Mouse (Mus musculus): Measurements from ENCODE around the gene Aqp12.

Gene Aqp12

DNA sequence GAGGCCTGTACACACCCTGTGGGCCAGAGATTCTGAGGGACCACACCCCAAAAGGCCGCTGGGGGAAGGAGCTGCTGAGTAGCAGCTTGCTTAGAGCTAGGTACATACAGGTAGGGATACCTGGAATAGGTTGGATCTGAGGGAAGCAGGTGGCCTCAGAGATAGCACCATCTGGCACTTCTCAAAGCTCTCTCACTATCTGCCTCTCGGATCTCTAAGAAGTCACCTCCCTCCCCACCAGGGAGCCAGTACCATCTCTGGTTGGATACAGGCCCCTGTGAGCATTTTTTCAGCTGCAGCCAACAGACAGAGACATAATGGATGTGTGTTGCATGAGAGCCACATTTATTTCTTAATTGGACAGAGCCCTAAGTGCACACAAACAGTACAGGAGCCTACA lies 9.0 kb downstream of the Aqp12 start:
- no peak for DNase-seq (ENCODE audit: low spot score)

DNA sequence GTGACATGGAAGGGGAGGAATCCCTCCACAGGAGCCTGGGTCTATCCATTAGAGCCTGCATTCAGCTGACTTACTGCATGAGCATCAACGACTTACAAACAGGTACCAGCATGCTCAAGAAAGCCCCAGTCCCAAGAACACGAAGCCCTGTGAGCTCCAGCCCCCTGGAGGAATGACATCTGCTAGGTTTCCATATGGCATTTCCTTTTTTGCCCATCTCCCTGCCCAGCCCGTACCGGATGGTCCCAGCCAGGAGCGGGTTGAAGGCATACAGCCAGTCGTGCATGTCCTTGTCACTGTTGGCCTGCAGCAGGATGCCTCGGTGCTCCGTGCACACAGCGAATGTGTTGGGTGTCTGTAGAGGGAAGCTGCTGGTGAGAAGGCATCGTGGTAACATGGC lies 12.6 kb downstream of the Aqp12 start:
- DNase-seq (ENCODE audit: low spot score): no peak

DNA sequence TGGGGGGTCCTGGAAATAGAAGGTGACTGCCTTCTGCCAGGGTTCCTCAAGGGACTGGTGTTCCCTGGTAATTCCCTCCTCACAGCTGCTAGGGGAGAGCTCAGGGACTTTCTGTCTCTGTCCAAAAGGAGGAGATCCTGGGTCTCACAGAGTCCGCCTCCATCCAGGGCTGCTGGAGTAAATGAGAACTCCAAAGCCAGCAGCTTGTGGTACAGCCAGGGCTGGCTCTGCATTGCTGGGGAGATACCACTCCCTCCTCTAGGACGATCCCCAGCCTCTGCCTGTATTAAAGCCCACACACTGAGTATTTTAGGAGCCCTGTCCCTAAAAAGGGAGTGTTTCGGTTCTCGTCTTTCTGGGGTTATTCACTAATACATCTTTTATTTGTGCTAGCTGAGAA lies 14.5 kb downstream of the Aqp12 start:
- no peak for DNase-seq (ENCODE audit: low spot score)

DNA sequence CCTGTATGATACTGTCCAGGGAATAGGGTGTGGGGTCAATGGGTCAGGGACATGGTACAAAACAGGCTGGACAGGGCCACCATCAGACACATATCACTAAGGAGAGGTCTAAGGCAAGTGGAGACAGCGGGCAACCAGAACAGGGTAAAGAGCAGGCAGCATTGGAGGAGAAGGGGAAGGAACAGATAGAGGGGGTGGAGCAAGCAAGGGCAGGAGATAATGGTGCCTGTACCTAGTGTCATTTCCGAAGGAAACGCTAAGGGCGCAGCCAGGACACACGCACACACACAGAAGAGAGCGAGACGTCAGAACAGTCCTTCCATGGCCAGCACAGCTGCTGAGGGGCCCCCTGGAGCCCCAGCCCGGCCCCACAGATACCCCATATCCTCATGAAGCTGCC lies 20.5 kb downstream of the Aqp12 start:
- DNase-seq (ENCODE audit: low spot score): no peak

DNA sequence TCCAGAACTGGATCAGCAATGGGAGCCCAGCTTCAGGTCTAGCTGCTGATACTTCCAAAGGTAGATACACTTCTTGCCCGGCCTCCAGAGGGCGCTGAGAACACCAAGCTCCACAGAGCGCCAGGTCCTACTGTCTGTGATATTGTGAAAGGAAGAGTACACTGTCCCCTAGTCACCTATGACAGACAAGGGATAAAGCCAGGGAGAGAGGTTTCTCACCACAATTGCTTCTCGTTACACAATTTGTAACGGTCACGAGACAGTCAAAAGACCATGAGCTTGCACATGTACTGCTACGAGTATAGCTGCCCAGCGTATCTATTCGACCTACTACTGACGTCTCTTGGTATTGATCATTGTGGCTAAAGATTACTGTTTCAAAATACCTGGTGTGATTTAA lies 23.3 kb downstream of the Aqp12 start:
- no peak for DNase-seq (ENCODE audit: low spot score)

DNA sequence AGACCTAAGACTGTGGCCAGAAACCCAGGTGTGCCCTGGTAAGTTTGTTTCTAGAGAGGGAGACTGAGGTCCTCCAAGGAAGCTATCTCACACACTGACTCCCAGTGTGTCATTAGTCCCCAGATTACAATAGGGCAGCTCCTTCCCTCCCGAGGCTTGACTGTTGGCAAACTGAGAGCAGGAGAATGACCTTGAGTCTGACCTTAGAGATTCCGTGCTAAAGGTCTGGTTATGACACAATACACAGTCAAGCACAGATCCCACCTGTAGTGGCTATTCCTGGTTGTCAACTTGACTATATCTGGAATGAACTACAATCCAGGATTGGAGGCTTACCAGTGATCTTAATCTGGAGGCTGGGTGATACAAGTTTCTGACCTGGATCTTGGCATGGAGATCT lies 23.9 kb downstream of the Aqp12 start:
- DNase-seq (ENCODE audit: low spot score): no peak

DNA sequence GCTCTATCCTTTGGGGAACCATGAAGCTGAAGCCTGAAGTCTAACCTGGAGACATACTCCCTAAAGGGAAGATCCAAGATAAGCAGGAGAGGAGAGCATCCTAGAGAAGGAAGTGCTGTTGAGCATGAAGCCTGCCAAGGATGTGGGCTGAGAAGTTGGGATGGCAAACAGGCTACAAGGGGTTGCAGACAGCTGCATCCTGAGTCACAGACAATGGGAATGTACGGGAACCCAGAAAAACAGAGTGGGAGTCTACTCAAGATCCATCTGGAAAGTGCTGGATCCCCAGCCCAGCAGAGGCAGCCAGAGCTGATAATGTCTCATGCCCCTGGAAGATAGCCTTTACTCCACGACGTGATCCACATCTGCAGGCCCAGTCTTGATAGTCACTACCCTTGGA lies 25.1 kb downstream of the Aqp12 start:
- DNase-seq (ENCODE audit: low spot score): no peak

DNA sequence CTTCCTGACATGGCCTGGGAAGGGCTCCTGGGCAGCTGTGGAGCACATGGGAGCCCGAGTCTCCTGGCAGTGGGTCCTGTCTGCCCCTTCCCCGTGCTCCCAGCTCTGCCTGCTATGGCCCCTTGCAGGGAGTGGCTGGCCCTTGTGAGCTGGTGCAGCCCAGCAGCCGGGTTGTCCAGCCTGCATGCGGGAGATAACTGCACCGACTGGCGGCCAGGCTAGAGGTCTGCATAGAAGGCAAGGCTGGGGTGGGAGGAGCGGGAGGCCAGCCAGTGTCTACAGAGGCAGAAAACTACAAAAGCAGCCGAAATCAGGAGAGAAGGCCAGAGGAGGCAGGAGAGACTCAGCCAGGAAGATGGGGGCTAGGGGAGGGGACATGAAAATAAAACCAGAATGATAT lies 27.9 kb downstream of the Aqp12 start:
- DNase-seq (ENCODE audit: low spot score): no peak

DNA sequence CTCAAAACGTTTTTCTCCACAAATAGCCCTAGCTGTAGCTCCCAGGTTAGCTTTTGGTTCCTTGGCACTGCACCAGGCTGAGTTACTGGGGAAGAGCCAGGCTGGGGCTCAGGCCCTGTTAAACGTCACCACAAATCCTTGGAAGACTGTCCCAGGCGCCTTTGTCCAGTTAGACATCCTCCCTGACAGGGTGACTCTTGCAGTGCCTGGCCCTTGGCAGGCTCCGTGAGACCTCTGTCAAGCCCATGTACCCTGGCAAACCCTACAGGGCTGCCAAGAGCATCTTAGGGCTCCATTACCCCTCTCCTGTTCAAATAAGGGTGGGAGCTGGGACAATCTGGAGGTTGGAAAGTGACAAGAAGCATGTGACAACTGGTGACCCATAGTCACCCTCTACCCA lies 29.8 kb downstream of the Aqp12 start:
- DNase-seq (ENCODE audit: low spot score): no peak

DNA sequence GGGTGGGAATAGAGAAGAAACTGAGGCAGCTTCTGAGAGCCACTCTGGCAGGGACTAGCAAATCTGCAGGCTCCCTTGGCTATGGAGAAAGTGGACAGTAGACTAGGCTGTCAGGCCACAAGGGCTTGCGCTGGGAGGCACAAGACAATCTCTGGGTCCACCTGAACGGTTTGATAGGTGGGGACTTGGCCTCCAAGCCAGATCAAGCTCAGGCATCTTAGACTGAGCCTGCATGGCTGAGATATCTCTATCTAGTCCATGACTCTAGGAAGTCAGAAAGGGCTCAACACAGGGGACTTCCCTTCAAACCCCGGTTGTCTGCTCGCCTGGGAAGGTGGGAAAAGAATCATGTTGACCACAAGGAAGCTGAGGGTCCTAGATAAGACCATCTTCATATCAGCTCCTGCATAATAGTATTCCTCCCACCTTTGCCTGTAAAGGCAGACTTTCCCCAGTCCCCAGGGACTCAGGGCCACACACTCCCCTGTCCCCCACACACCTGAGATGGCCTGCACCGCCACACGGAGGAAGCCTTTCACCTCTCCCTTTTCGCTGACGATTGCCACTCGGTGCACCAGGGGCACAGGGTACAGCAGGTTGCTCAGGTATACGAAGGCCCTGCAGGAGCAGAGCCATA lies 40.1 kb downstream of the Aqp12 start:
- no peak for DNase-seq (ENCODE audit: low spot score)

DNA sequence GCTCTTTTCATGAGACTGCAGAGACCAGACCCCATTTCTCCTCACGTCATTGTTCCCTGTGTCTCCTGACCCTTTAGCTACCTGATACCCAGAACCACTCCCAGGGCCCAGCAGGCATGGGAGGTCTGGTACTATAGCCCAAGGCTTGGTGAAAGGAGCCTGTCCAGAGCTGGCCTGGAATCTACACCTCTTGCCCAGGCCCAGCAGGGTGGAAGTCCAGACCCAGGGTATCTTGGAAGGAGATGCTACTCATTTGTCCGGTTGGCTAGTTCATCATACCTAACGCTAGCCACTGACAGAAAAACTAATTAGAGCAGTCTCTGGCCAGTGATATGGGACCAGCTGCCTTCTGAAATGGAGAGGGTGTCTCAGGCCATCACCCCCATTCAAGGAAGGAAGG lies 43.9 kb downstream of the Aqp12 start:
- DNase-seq (ENCODE audit: low spot score): no peak

DNA sequence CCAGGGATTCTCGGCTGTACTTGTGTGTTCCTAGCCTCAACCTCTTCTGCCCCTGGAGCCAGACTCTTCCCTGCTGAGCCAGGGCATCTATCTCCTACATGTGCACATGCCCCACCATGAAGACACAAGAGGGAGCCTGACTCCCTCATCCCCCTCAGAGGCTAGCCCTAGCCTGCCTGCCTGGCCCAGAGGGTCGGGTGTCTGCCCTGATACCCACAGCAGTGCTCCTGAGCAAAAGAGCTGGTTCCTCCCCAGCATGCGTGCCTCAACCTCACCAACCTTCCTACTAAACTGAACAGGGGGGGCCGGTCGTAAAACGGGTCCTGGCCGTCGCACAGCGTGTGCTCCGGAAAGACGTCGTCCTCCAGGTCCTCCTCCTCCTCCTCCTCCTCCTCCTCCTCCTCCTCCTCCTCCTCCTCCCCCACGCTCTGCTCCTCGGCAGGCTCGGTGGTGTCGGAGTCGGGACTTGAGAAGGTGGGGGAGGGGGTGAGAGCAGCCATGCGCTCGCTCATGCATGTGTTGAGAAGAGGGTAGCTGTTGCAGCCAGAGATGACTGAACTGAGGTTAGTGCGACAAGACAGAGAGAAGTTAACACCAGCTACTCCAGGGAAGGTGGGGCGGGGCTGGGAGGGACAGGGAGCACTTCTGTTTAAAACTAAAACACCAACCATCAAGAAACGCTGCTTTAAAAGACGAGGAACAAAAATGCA lies 45.1 kb downstream of the Aqp12 start:
- no peak for DNase-seq (ENCODE audit: low spot score)

Data from urinary bladder, postnatal 25 days (tissue).